Mouse (Mus musculus) retina, embryonic 14.5 days (tissue): ENCODE results near the gene Nrbf2.
A peak's percentile ranks its signal among the peaks of the same experiment; 100 is the strongest.

Source experiments
- DNase-seq: peaks from one replicate; pipeline ENCODE4 v3.0.0-alpha.2; 2015; ENCODE audit warnings: low spot score

Gene Nrbf2

GRCm38 (mm10) chr10:67285176-67285814, at the start of gene Nrbf2:
Gene Nrbf2, minus strand, starts transcription at chr10:67285305.
- DNase-seq: peak; percentile 96

- DNase-seq: no peak
Observed at GRCm38 (mm10) chr10:67330580-67330979, 45.5 kb upstream of the Nrbf2 start.

- DNase-seq: no peak
Observed at GRCm38 (mm10) chr10:67329661-67330060, 44.6 kb upstream of the Nrbf2 start.

GRCm38 (mm10) chr10:67328208-67328607, 43.1 kb upstream of the Nrbf2 start:
- DNase-seq: no peak

- no peak for DNase-seq
Observed at GRCm38 (mm10) chr10:67324036-67324435, 38.9 kb upstream of the Nrbf2 start.

GRCm38 (mm10) chr10:67321396-67321795, 36.3 kb upstream of the Nrbf2 start:
- no peak for DNase-seq

GRCm38 (mm10) chr10:67320207-67320859, 35.2 kb upstream of the Nrbf2 start:
- peak; percentile 27 for DNase-seq

- no peak for DNase-seq
Observed at GRCm38 (mm10) chr10:67319016-67319725, 34.1 kb upstream of the Nrbf2 start.

- peak; percentile 54 for DNase-seq
Observed at GRCm38 (mm10) chr10:67317931-67318460, 32.9 kb upstream of the Nrbf2 start.

GRCm38 (mm10) chr10:67314811-67315435, 29.8 kb upstream of the Nrbf2 start:
- DNase-seq: peak; percentile 86

- DNase-seq: no peak
Observed at GRCm38 (mm10) chr10:67312456-67312855, 27.4 kb upstream of the Nrbf2 start.

GRCm38 (mm10) chr10:67311277-67311959, 26.3 kb upstream of the Nrbf2 start:
- peak; percentile 75 for DNase-seq

- no peak for DNase-seq
Observed at GRCm38 (mm10) chr10:67309483-67310138, 24.5 kb upstream of the Nrbf2 start.

GRCm38 (mm10) chr10:67302340-67302739, 17.2 kb upstream of the Nrbf2 start:
- DNase-seq: no peak

GRCm38 (mm10) chr10:67301046-67301445, 15.9 kb upstream of the Nrbf2 start:
- DNase-seq: no peak

GRCm38 (mm10) chr10:67299285-67299684, 14.2 kb upstream of the Nrbf2 start:
- no peak for DNase-seq

GRCm38 (mm10) chr10:67298856-67299255, 13.8 kb upstream of the Nrbf2 start:
- no peak for DNase-seq

GRCm38 (mm10) chr10:67297175-67297855, 12.2 kb upstream of the Nrbf2 start:
- no peak for DNase-seq

GRCm38 (mm10) chr10:67296482-67297152, 11.5 kb upstream of the Nrbf2 start:
- no peak for DNase-seq

- no peak for DNase-seq
Observed at GRCm38 (mm10) chr10:67295938-67296466, 10.9 kb upstream of the Nrbf2 start.
